Comparison of ENCODE assay signal across 14 mouse cellular contexts in genomic region chr11:77854641-77855040, GRCm38 (mm10). TPM values are rescaled to one million over a fixed set of nuclear protein-coding genes. Genes with fewer than 3 reads are reported as not detected.
A peak's percentile ranks its signal among the peaks of the same experiment; 100 is the strongest.
DNase-seq lines count a peak whose midpoint lies in the region; ATAC-seq lines count a peak whose summit lies in the region.
"Had no signal": no experiment of that assay in that cellular context is flagged by ENCODE, and none has a peak within 500 bp of the region (broad histone marks: within the 10 kb centered on the region; RNA-seq: fewer than 3 reads in every experiment).

No protein-coding gene starts in this region.

- 48% methylated on average over 3 of the region's 3 CpGs for WGBS in heart, embryonic 10.5 days
- WGBS in embryonic facial prominence, embryonic 12.5 days: 53% methylated on average over 3 of the region's 3 CpGs
- 66% methylated on average over 3 of the region's 3 CpGs for WGBS in hindbrain, embryonic 12.5 days
- 45% methylated on average over 3 of the region's 3 CpGs for WGBS in midbrain, embryonic 15.5 days

- peaks cover 27% of the 10 kb centered on the region; the same call in 1 of the 2 replicates for H3K27me3 ChIP-seq in heart, embryonic 10.5 days (ENCODE audit: insufficient read depth, poor library complexity, severe bottlenecking)
- H3K27me3 ChIP-seq in embryonic facial prominence, embryonic 12.5 days: peaks cover 27% of the 10 kb centered on the region
- H3K27me3 ChIP-seq in hindbrain, embryonic 12.5 days: peaks cover 28% of the 10 kb centered on the region
- H3K27me3 ChIP-seq in midbrain, embryonic 15.5 days (replicated peaks): no peaks in the 10 kb centered on the region
- H3K27me3 ChIP-seq: heart, embryonic 12.5 days had no signal

- 0 out of 2 replicates have a peak overlapping the region, but pooled peaks have one; percentile 15 for H3K9ac ChIP-seq in embryonic facial prominence, embryonic 12.5 days
- H3K9ac ChIP-seq in hindbrain, embryonic 12.5 days: no peak overlapping the region
- H3K9ac ChIP-seq in midbrain, embryonic 15.5 days: no peak overlapping the region
- H3K9ac ChIP-seq: heart, embryonic 12.5 days had no signal

- no peaks in the 10 kb centered on the region for H3K9me3 ChIP-seq in heart, embryonic 10.5 days
- H3K9me3 ChIP-seq in embryonic facial prominence, embryonic 12.5 days: no peaks in the 10 kb centered on the region
- H3K9me3 ChIP-seq in hindbrain, embryonic 12.5 days (replicated peaks): no peaks in the 10 kb centered on the region
- no peaks in the 10 kb centered on the region for H3K9me3 ChIP-seq in midbrain, embryonic 15.5 days
- H3K9me3 ChIP-seq: heart, embryonic 12.5 days had no signal

- peak overlapping the region; percentile 13; the same call in 1 of the 2 replicates for H3K27ac ChIP-seq in heart, embryonic 10.5 days
- H3K27ac ChIP-seq in embryonic facial prominence, embryonic 12.5 days: peak overlapping the region; percentile 17; the same call in 1 of the 2 replicates
- H3K27ac ChIP-seq in hindbrain, embryonic 12.5 days: peak overlapping the region; percentile 62
- H3K27ac ChIP-seq in midbrain, embryonic 15.5 days: peak overlapping the region; percentile 72

- peaks cover 51% of the 10 kb centered on the region for H3K4me1 ChIP-seq in heart, embryonic 10.5 days
- H3K4me1 ChIP-seq in embryonic facial prominence, embryonic 12.5 days: peaks cover 36% of the 10 kb centered on the region
- peaks cover 82% of the 10 kb centered on the region for H3K4me1 ChIP-seq in hindbrain, embryonic 12.5 days
- peaks cover 80% of the 10 kb centered on the region for H3K4me1 ChIP-seq in midbrain, embryonic 15.5 days

- H3K4me3 ChIP-seq in heart, embryonic 10.5 days: no peak overlapping the region
- H3K4me3 ChIP-seq in embryonic facial prominence, embryonic 12.5 days: no peak overlapping the region
- no peak overlapping the region for H3K4me3 ChIP-seq in hindbrain, embryonic 12.5 days
- H3K4me3 ChIP-seq in midbrain, embryonic 15.5 days: no peak overlapping the region
- H3K4me3 ChIP-seq: erythroblast, embryonic 14.5 days; heart, embryonic 12.5 days had no signal

- no peak overlapping the region for H3K4me2 ChIP-seq in embryonic facial prominence, embryonic 12.5 days (replicated peaks)
- H3K4me2 ChIP-seq in hindbrain, embryonic 12.5 days (replicated peaks): no peak overlapping the region
- no peak overlapping the region for H3K4me2 ChIP-seq in midbrain, embryonic 15.5 days
- H3K4me2 ChIP-seq: heart, embryonic 12.5 days had no signal

- peaks cover 97% of the 10 kb centered on the region for H3K36me3 ChIP-seq in heart, embryonic 10.5 days
- H3K36me3 ChIP-seq in embryonic facial prominence, embryonic 12.5 days: peaks cover 52% of the 10 kb centered on the region
- peaks cover 40% of the 10 kb centered on the region for H3K36me3 ChIP-seq in hindbrain, embryonic 12.5 days
- peaks cover 11% of the 10 kb centered on the region for H3K36me3 ChIP-seq in midbrain, embryonic 15.5 days (replicated peaks)

- no peak for ATAC-seq in embryonic facial prominence, embryonic 12.5 days (ENCODE audit: insufficient number of reproducible peaks, insufficient read depth, low FRiP score, low TSS enrichment)
- no peak for ATAC-seq in hindbrain, embryonic 12.5 days (ENCODE audit: low FRiP score)
- ATAC-seq in midbrain, embryonic 15.5 days (replicated peaks): no peak

- DNase-seq in heart, embryonic 10.5 days (ENCODE audit: low spot score): no peak
- DNase-seq in heart, postnatal 4 days: no peak
- no peak for DNase-seq in ovary, postnatal 10 days (ENCODE audit: low spot score)
- no peak for DNase-seq in adrenal gland, postnatal 4 days (ENCODE audit: low spot score in 2 of 2)
- DNase-seq in left cerebral cortex, adult 8-10 months (ENCODE audit: low spot score in 2 of 2): no peak
- DNase-seq: adrenal gland, postnatal 14 days had no signal

RNA-seq across cellular contexts. Expression of gene Pipox, which starts 39.3 kb away (rescaled TPM):
- polyA plus RNA-seq in heart, embryonic 10.5 days (2016; fragmentation: Nextera tagmentation; extraction: Ambion mirVana): 2.0 and 3.0 TPM in 2 replicates
- 1 to 10 TPM; 1.9 to 2.5 TPM for total RNA-seq in heart, postnatal 4 days (2021)
- polyA plus RNA-seq in embryonic facial prominence, embryonic 12.5 days (2016; fragmentation: Nextera tagmentation; extraction: Ambion mirVana): 1.7 and 3.2 TPM in 2 replicates
- 5.0 and 7.1 TPM in 2 replicates for polyA plus RNA-seq in hindbrain, embryonic 12.5 days (2016; fragmentation: Nextera tagmentation; extraction: Ambion mirVana)
- polyA plus RNA-seq in midbrain, embryonic 15.5 days (2015; fragmentation: Nextera tagmentation; extraction: Ambion mirVana): 5.7 and 6.7 TPM in 2 replicates
- 10 to 100 TPM in 1 of 2 experiments, 1 to 10 TPM in 1; 9.1 to 16.9 TPM for total RNA-seq in adrenal gland, postnatal 4 days (2021)
- total RNA-seq in left cerebral cortex, adult 8-10 months (2022): 1 to 10 TPM; 2.8 to 4.9 (median 2.9) TPM
- total RNA-seq: common myeloid progenitor, adult 5-6 weeks; gastrocnemius, adult 18-20 months; neutrophil, adult 5-6 weeks had no signal
- polyA plus RNA-seq: erythroblast, embryonic 14.5 days had no signal

Comparison
In these comparisons a context has a peak if more than half of its experiments do, and no peak if none do; other contexts are left out.
1. H3K27ac ChIP-seq: peak in every context shown above with its lines; median percentile 72 in midbrain, embryonic 15.5 days; 62 in hindbrain, embryonic 12.5 days; 17 in embryonic facial prominence, embryonic 12.5 days; 13 in heart, embryonic 10.5 days.